Mouse (Mus musculus) natural killer cell, adult 2 months (primary cell): ENCODE data around the gene Gse1.

Experiments
- DNase-seq, 2 experiments: peaks; one replicate each; pipeline ENCODE4 v3.0.0; 2022; ENCODE audit warnings: low spot score in 2 of 2

Gse1 gene

GRCm38 (mm10) chr8:120534080-120534479 lies 305.8 kb downstream of the Gse1 start:
- DNase-seq, result no peak

- peak; percentile 81 to 82 for DNase-seq
Measured at GRCm38 (mm10) chr8:120534504-120535368, 306.5 kb downstream of the Gse1 start.

- DNase-seq, result peak; percentile 47 to 54
Measured at GRCm38 (mm10) chr8:120535452-120536305, 307.4 kb downstream of the Gse1 start.

GRCm38 (mm10) chr8:120536306-120537206 lies 308.3 kb downstream of the Gse1 start:
- DNase-seq, result peak; percentile 47 to 51

GRCm38 (mm10) chr8:120537207-120537817 lies 309.1 kb downstream of the Gse1 start:
- DNase-seq, result peak; percentile 75 to 80

GRCm38 (mm10) chr8:120537818-120538396 lies 309.7 kb downstream of the Gse1 start:
- peak; percentile 26 to 46 for DNase-seq

GRCm38 (mm10) chr8:120538397-120539240 lies 310.4 kb downstream of the Gse1 start:
- DNase-seq, result peak; percentile 97

GRCm38 (mm10) chr8:120539381-120539774 lies 311.1 kb downstream of the Gse1 start:
- peak; percentile 55 to 56 for DNase-seq

- DNase-seq, result peak in 1 of 2 experiments; percentile 9
Measured at GRCm38 (mm10) chr8:120539775-120540625, 311.7 kb downstream of the Gse1 start.

GRCm38 (mm10) chr8:120542995-120543394 lies 314.7 kb downstream of the Gse1 start:
- DNase-seq, result no peak

GRCm38 (mm10) chr8:120543416-120544055 lies 315.3 kb downstream of the Gse1 start:
- DNase-seq, result no peak

GRCm38 (mm10) chr8:120544155-120544554 lies 315.9 kb downstream of the Gse1 start:
- no peak for DNase-seq

- no peak for DNase-seq
Measured at GRCm38 (mm10) chr8:120547562-120547961, 319.3 kb downstream of the Gse1 start.

GRCm38 (mm10) chr8:120548313-120548761 lies 320.1 kb downstream of the Gse1 start:
- DNase-seq, result no peak

- no peak for DNase-seq
Measured at GRCm38 (mm10) chr8:120549321-120549921, 321.2 kb downstream of the Gse1 start.

- DNase-seq, result no peak
Measured at GRCm38 (mm10) chr8:120549922-120550321, 321.7 kb downstream of the Gse1 start.

- no peak for DNase-seq
Measured at GRCm38 (mm10) chr8:120550430-120550829, 322.2 kb downstream of the Gse1 start.
